Mouse (Mus musculus): ENCODE measurements around the gene Zbbx.

DNA sequence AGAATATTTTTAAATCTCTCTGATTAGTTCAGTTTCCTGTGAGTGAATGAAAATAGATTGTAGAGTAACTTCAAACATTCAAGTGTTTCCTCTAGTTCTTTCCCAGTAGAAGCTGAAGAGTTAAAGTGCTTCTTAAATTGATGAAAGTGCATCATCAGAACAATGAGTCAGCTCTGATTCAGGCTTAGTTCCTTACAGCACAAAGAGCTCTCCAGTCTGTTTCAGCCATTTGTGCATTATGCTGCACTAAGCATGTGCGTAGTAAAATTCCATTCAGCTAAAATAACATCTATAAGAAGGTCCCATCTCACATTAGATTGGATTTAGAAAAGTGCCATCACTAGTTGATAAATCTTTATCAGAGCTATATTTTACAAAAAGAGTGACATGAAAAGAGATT is 155.1 kb downstream of the Zbbx start:
- no peak for TF ChIP-seq GATA1 (IDR thresholded peaks at IDR 0.05; ENCODE audit: borderline replicate concordance, low read length)
- no peak for TF ChIP-seq FLI1 (IDR thresholded peaks at IDR 0.05; ENCODE audit: low read length)
